7 mouse cellular contexts compared by ENCODE assay signal in genomic region chr11:86758559-86758958, GRCm38 (mm10). TPM values are rescaled to one million over a fixed set of nuclear protein-coding genes. Genes with fewer than 3 reads are reported as not detected.
A peak's percentile ranks its signal among the peaks of the same experiment; 100 is the strongest.
DNase-seq lines count a peak whose midpoint lies in the region; ATAC-seq lines count a peak whose summit lies in the region.

No protein-coding gene starts in this region.

- 43% methylated on average over 6 of the region's 6 CpGs for WGBS in neural tube, embryonic 11.5 days
- 29% methylated on average over 6 of the region's 6 CpGs for WGBS in embryonic facial prominence, embryonic 15.5 days
- WGBS in limb, embryonic 13.5 days, result 36% methylated on average over 6 of the region's 6 CpGs
- 22% methylated on average over 6 of the region's 6 CpGs for WGBS in stomach, embryonic 16.5 days

- no peak for ATAC-seq in neural tube, embryonic 11.5 days (ENCODE audit: insufficient read depth, low FRiP score, low TSS enrichment)
- no peak for ATAC-seq in embryonic facial prominence, embryonic 15.5 days (ENCODE audit: insufficient number of reproducible peaks, low FRiP score, low TSS enrichment, low read depth)
- ATAC-seq in limb, embryonic 13.5 days (ENCODE audit: low FRiP score, low read depth), result no peak
- ATAC-seq in stomach, embryonic 16.5 days (ENCODE audit: insufficient read depth, low FRiP score), result no peak

- H3K9ac ChIP-seq in neural tube, embryonic 11.5 days (ENCODE audit: low read length), result peak overlapping the region; percentile 86
- 0 out of 2 replicates have a peak overlapping the region, but pooled peaks have one; percentile 95 for H3K9ac ChIP-seq in embryonic facial prominence, embryonic 15.5 days
- H3K9ac ChIP-seq in limb, embryonic 13.5 days, result peak overlapping the region; percentile 95
- H3K9ac ChIP-seq in stomach, embryonic 16.5 days (ENCODE audit: low read length), result peak overlapping the region; percentile 98

- H3K27ac ChIP-seq in neural tube, embryonic 11.5 days (ENCODE audit: low read depth, low read length), result peak overlapping the region; percentile 97
- peak overlapping the region; percentile 99 for H3K27ac ChIP-seq in embryonic facial prominence, embryonic 15.5 days (replicated peaks)
- peak overlapping the region; percentile 96 for H3K27ac ChIP-seq in limb, embryonic 13.5 days
- peak overlapping the region; percentile 100 for H3K27ac ChIP-seq in stomach, embryonic 16.5 days (ENCODE audit: low read length)

- peak overlapping the region; percentile 68 for H3K4me2 ChIP-seq in neural tube, embryonic 11.5 days (ENCODE audit: low read depth)
- H3K4me2 ChIP-seq in embryonic facial prominence, embryonic 15.5 days (replicated peaks), result peak overlapping the region; percentile 63
- H3K4me2 ChIP-seq in limb, embryonic 13.5 days (replicated peaks), result peak overlapping the region; percentile 79
- peak overlapping the region; percentile 89 for H3K4me2 ChIP-seq in stomach, embryonic 16.5 days (ENCODE audit: low read depth, low read length)

- no peaks in the 10 kb centered on the region for H3K36me3 ChIP-seq in neural tube, embryonic 11.5 days (ENCODE audit: control insufficient read depth, insufficient read depth, low read length)
- H3K36me3 ChIP-seq in embryonic facial prominence, embryonic 15.5 days, result no peaks in the 10 kb centered on the region
- H3K36me3 ChIP-seq in limb, embryonic 13.5 days, result peaks cover under 1% of the 10 kb centered on the region; the same call in 1 of the 2 replicates
- H3K36me3 ChIP-seq in stomach, embryonic 16.5 days (ENCODE audit: control insufficient read depth, insufficient read depth, low read length), result no peaks in the 10 kb centered on the region

- peak overlapping the region; percentile 93 for H3K4me3 ChIP-seq in neural tube, embryonic 11.5 days (ENCODE audit: low read depth, low read length)
- peak overlapping the region; percentile 97 for H3K4me3 ChIP-seq in embryonic facial prominence, embryonic 15.5 days (replicated peaks)
- H3K4me3 ChIP-seq in limb, embryonic 13.5 days, result peak overlapping the region; percentile 96
- peak overlapping the region; percentile 100 for H3K4me3 ChIP-seq in stomach, embryonic 16.5 days (replicated peaks; ENCODE audit: low read length)

- no peaks in the 10 kb centered on the region for H3K9me3 ChIP-seq in neural tube, embryonic 11.5 days (ENCODE audit: control insufficient read depth, low read length)
- H3K9me3 ChIP-seq in embryonic facial prominence, embryonic 15.5 days (replicated peaks), result no peaks in the 10 kb centered on the region
- no peaks in the 10 kb centered on the region for H3K9me3 ChIP-seq in limb, embryonic 13.5 days
- no peaks in the 10 kb centered on the region for H3K9me3 ChIP-seq in stomach, embryonic 16.5 days (replicated peaks; ENCODE audit: control insufficient read depth, low read length)

- H3K4me1 ChIP-seq in neural tube, embryonic 11.5 days (ENCODE audit: control insufficient read depth, insufficient read depth, low read length), result peaks cover 4% of the 10 kb centered on the region; the same call in 1 of the 2 replicates
- peaks cover 15% of the 10 kb centered on the region for H3K4me1 ChIP-seq in embryonic facial prominence, embryonic 15.5 days
- peaks cover 18% of the 10 kb centered on the region for H3K4me1 ChIP-seq in limb, embryonic 13.5 days
- H3K4me1 ChIP-seq in stomach, embryonic 16.5 days (ENCODE audit: control insufficient read depth, insufficient read depth, low read length), result peaks cover 23% of the 10 kb centered on the region

- H3K27me3 ChIP-seq in neural tube, embryonic 11.5 days (ENCODE audit: control insufficient read depth, insufficient read depth, low read length), result no peaks in the 10 kb centered on the region
- no peaks in the 10 kb centered on the region for H3K27me3 ChIP-seq in embryonic facial prominence, embryonic 15.5 days
- no peaks in the 10 kb centered on the region for H3K27me3 ChIP-seq in limb, embryonic 13.5 days
- H3K27me3 ChIP-seq in stomach, embryonic 16.5 days (ENCODE audit: control insufficient read depth, insufficient read depth, low read length), result no peaks in the 10 kb centered on the region

- DNase-seq in neural tube, embryonic 11.5 days (ENCODE audit: low spot score), result no peak
- no peak for DNase-seq in neural tube, embryonic 10.5 days (ENCODE audit: extremely low spot score, low spot score)
- no peak for DNase-seq in right cerebral cortex, adult 2 months (ENCODE audit: low spot score in 2 of 2)
- DNase-seq in layer of hippocampus, postnatal 14 days (ENCODE audit: low spot score in 2 of 2), result no peak

RNA-seq across cellular contexts. Expression of gene Cltc, which starts 1.2 kb away (rescaled TPM):
- polyA plus RNA-seq in neural tube, embryonic 11.5 days (2014; fragmentation: Nextera tagmentation; extraction: Ambion mirVana), result 196 and 214 TPM in 2 replicates
- polyA plus RNA-seq in embryonic facial prominence, embryonic 15.5 days (2015; fragmentation: Nextera tagmentation; extraction: Ambion mirVana), result 110 and 113 TPM in 2 replicates
- polyA plus RNA-seq in limb, embryonic 13.5 days (2015; fragmentation: Nextera tagmentation; extraction: Ambion mirVana), result 117 and 132 TPM in 2 replicates
- polyA plus RNA-seq in stomach, embryonic 16.5 days (2015; fragmentation: Nextera tagmentation; extraction: Ambion mirVana), result 148 and 164 TPM in 2 replicates
- total RNA-seq in layer of hippocampus, postnatal 14 days (2021), result 100 to 1,000 TPM; 481 to 511 TPM

RNA-seq across cellular contexts. Expression of gene Dhx40, which starts 49.0 kb away (rescaled TPM):
- polyA plus RNA-seq in neural tube, embryonic 11.5 days (2014; fragmentation: Nextera tagmentation; extraction: Ambion mirVana), result 44.2 and 44.3 TPM in 2 replicates
- polyA plus RNA-seq in embryonic facial prominence, embryonic 15.5 days (2015; fragmentation: Nextera tagmentation; extraction: Ambion mirVana), result 20.5 and 20.7 TPM in 2 replicates
- 30.0 and 30.2 TPM in 2 replicates for polyA plus RNA-seq in limb, embryonic 13.5 days (2015; fragmentation: Nextera tagmentation; extraction: Ambion mirVana)
- 17.1 and 17.7 TPM in 2 replicates for polyA plus RNA-seq in stomach, embryonic 16.5 days (2015; fragmentation: Nextera tagmentation; extraction: Ambion mirVana)
- 10 to 100 TPM; 24.4 to 24.6 TPM for total RNA-seq in layer of hippocampus, postnatal 14 days (2021)
